ENCODE assay signal across 28 mouse cellular contexts in genomic region chr5:64684275-64684674, GRCm38 (mm10).
DNase-seq lines count a peak whose midpoint lies in the region; ATAC-seq lines count a peak whose summit lies in the region.
"Had no signal": no experiment of that assay in that cellular context is flagged by ENCODE, and none has a peak within 500 bp of the region (broad histone marks: within the 10 kb centered on the region; RNA-seq: fewer than 3 reads in every experiment).

No protein-coding gene starts in this region.

- no peaks in the 10 kb centered on the region for H3K36me3 ChIP-seq in embryonic facial prominence, embryonic 10.5 days (replicated peaks)
- no peaks in the 10 kb centered on the region for H3K36me3 ChIP-seq in midbrain, embryonic 10.5 days
- H3K36me3 ChIP-seq: hindbrain, embryonic 13.5 days; kidney, embryonic 15.5 days; limb, embryonic 12.5 days; liver, embryonic 15.5 days; midbrain, embryonic 12.5 days; neural tube, embryonic 15.5 days; stomach, embryonic 15.5 days had no signal

- H3K9me3 ChIP-seq in embryonic facial prominence, embryonic 10.5 days = peaks cover 6% of the 10 kb centered on the region
- peaks cover 13% of the 10 kb centered on the region; the same call in 1 of the 2 replicates for H3K9me3 ChIP-seq in midbrain, embryonic 10.5 days (replicated peaks)
- H3K9me3 ChIP-seq: kidney, embryonic 15.5 days; liver, embryonic 15.5 days; stomach, embryonic 15.5 days had no signal

- H3K27me3 ChIP-seq in embryonic facial prominence, embryonic 10.5 days (replicated peaks; ENCODE audit: low read depth, poor library complexity, severe bottlenecking) = no peaks in the 10 kb centered on the region
- no peaks in the 10 kb centered on the region for H3K27me3 ChIP-seq in midbrain, embryonic 10.5 days (ENCODE audit: low read depth, poor library complexity, severe bottlenecking)
- H3K27me3 ChIP-seq: forebrain, embryonic 13.5 days; hindbrain, embryonic 13.5 days; kidney, embryonic 15.5 days; limb, embryonic 12.5 days; liver, embryonic 15.5 days; midbrain, embryonic 12.5 days; neural tube, embryonic 15.5 days; stomach, embryonic 15.5 days had no signal

- H3K4me3 ChIP-seq in embryonic facial prominence, embryonic 10.5 days = no peak overlapping the region
- no peak overlapping the region for H3K4me3 ChIP-seq in midbrain, embryonic 10.5 days
- H3K4me3 ChIP-seq: forebrain, embryonic 13.5 days; hindbrain, embryonic 13.5 days; kidney, embryonic 15.5 days; left cerebral cortex, adult 2 months; limb, embryonic 12.5 days; liver, embryonic 15.5 days; midbrain, embryonic 12.5 days; neural tube, embryonic 15.5 days; stomach, embryonic 15.5 days had no signal

- DNase-seq in CD4-positive helper T cell, adult 2 months (ENCODE audit: low read depth, low spot score) = peak; percentile 74
- no peak for DNase-seq in embryonic facial prominence, embryonic 10.5 days (ENCODE audit: low spot score)
- DNase-seq in natural killer cell, adult 2 months (ENCODE audit: low spot score in 2 of 2) = peak; percentile 31 to 35
- DNase-seq in layer of hippocampus, adult 9-10 months (ENCODE audit: low spot score) = no peak
- no peak for DNase-seq in ovary, postnatal 36 days (ENCODE audit: low spot score)
- DNase-seq in midbrain, embryonic 10.5 days (ENCODE audit: low spot score) = no peak
- DNase-seq: adrenal gland, adult 8-10 months; cerebellum, adult 8-10 months; cerebellum, postnatal 25 days; gastrocnemius, postnatal 25 days; heart, adult 18-20 months; heart, postnatal 4 days; kidney, adult 18-20 months; kidney, postnatal 25 days; lung, embryonic 14.5 days; lung, postnatal 14 days; right cerebral cortex, postnatal 4 days; thymus, postnatal 4 days had no signal

- 88% methylated on average over 5 of the region's 5 CpGs for WGBS in embryonic facial prominence, embryonic 10.5 days
- WGBS in midbrain, embryonic 10.5 days = 87% methylated on average over 5 of the region's 5 CpGs

- peaks cover 10% of the 10 kb centered on the region; the same call in 1 of the 2 replicates for H3K4me1 ChIP-seq in embryonic facial prominence, embryonic 10.5 days
- peaks cover 5% of the 10 kb centered on the region for H3K4me1 ChIP-seq in midbrain, embryonic 10.5 days
- H3K4me1 ChIP-seq: forebrain, embryonic 13.5 days; hindbrain, embryonic 13.5 days; limb, embryonic 12.5 days; neural tube, embryonic 15.5 days; stomach, embryonic 15.5 days had no signal

- ATAC-seq in CD4-positive, CD25-positive, alpha-beta regulatory T cell, adult 4 months = peak; percentile 80
- ATAC-seq: forebrain, embryonic 13.5 days had no signal

- 0 out of 2 replicates have a peak overlapping the region, but pooled peaks have one; percentile 31 for H3K27ac ChIP-seq in embryonic facial prominence, embryonic 10.5 days (replicated peaks)
- H3K27ac ChIP-seq in midbrain, embryonic 10.5 days (replicated peaks) = no peak overlapping the region
- H3K27ac ChIP-seq: forebrain, embryonic 13.5 days; hindbrain, embryonic 13.5 days; kidney, embryonic 15.5 days; left cerebral cortex, adult 2 months; limb, embryonic 12.5 days; liver, embryonic 15.5 days; midbrain, embryonic 12.5 days; neural tube, embryonic 15.5 days; stomach, embryonic 15.5 days had no signal

Comparison
In these comparisons a context has a peak if more than half of its experiments do, and no peak if none do; other contexts are left out.
1. DNase-seq: peak in CD4-positive helper T cell, adult 2 months (single experiment) and natural killer cell, adult 2 months (2 of 2); none in embryonic facial prominence, embryonic 10.5 days (single experiment), layer of hippocampus, adult 9-10 months (single experiment), ovary, postnatal 36 days (single experiment) and midbrain, embryonic 10.5 days (single experiment).